17 mouse cellular contexts compared by ENCODE assay signal in genomic region chr6:52079501-52079900, GRCm38 (mm10).
A peak's percentile ranks its signal among the peaks of the same experiment; 100 is the strongest.
DNase-seq lines count a peak whose midpoint lies in the region; ATAC-seq lines count a peak whose summit lies in the region.
"Had no signal": no experiment of that assay in that cellular context is flagged by ENCODE, and none has a peak within 500 bp of the region (broad histone marks: within the 10 kb centered on the region; RNA-seq: fewer than 3 reads in every experiment).

No protein-coding gene starts in this region.

- H3K36me3 ChIP-seq in hindbrain, embryonic 14.5 days (replicated peaks; ENCODE audit: control insufficient read depth, insufficient read depth): no peaks in the 10 kb centered on the region
- H3K36me3 ChIP-seq in hindbrain, embryonic 11.5 days (ENCODE audit: control insufficient read depth, insufficient read depth, low read length): no peaks in the 10 kb centered on the region
- no peaks in the 10 kb centered on the region for H3K36me3 ChIP-seq in midbrain, embryonic 11.5 days (ENCODE audit: control insufficient read depth, insufficient read depth, low read length)
- H3K36me3 ChIP-seq in midbrain, embryonic 13.5 days: no peaks in the 10 kb centered on the region
- no peaks in the 10 kb centered on the region for H3K36me3 ChIP-seq in embryonic facial prominence, embryonic 12.5 days
- no peaks in the 10 kb centered on the region for H3K36me3 ChIP-seq in neural tube, embryonic 15.5 days
- H3K36me3 ChIP-seq: G1E; stomach, embryonic 15.5 days had no signal

- H3K9me3 ChIP-seq in hindbrain, embryonic 14.5 days (ENCODE audit: control insufficient read depth, low read length): no peaks in the 10 kb centered on the region
- no peaks in the 10 kb centered on the region for H3K9me3 ChIP-seq in hindbrain, embryonic 11.5 days (ENCODE audit: control insufficient read depth, low read length)
- no peaks in the 10 kb centered on the region for H3K9me3 ChIP-seq in midbrain, embryonic 11.5 days (ENCODE audit: control insufficient read depth, low read length)
- no peaks in the 10 kb centered on the region for H3K9me3 ChIP-seq in midbrain, embryonic 13.5 days
- H3K9me3 ChIP-seq in embryonic facial prominence, embryonic 12.5 days: no peaks in the 10 kb centered on the region
- H3K9me3 ChIP-seq in neural tube, embryonic 15.5 days (replicated peaks): no peaks in the 10 kb centered on the region
- H3K9me3 ChIP-seq: G1E; stomach, embryonic 15.5 days had no signal

- peak overlapping the region; percentile 36; the same call in 1 of the 2 replicates for H3K4me2 ChIP-seq in hindbrain, embryonic 14.5 days (replicated peaks)
- H3K4me2 ChIP-seq in hindbrain, embryonic 11.5 days (replicated peaks; ENCODE audit: low read depth, low read length): no peak overlapping the region
- H3K4me2 ChIP-seq in midbrain, embryonic 11.5 days: peak overlapping the region; percentile 40; the same call in 1 of the 2 replicates
- H3K4me2 ChIP-seq in midbrain, embryonic 13.5 days (replicated peaks): no peak overlapping the region
- H3K4me2 ChIP-seq in embryonic facial prominence, embryonic 12.5 days (replicated peaks): peak overlapping the region; percentile 26; the same call in 1 of the 2 replicates
- H3K4me2 ChIP-seq in neural tube, embryonic 15.5 days: 0 out of 2 replicates have a peak overlapping the region, but pooled peaks have one; percentile 36
- H3K4me2 ChIP-seq: liver, embryonic 11.5 days had no signal

- H3K9ac ChIP-seq in hindbrain, embryonic 14.5 days: no peak overlapping the region
- no peak overlapping the region for H3K9ac ChIP-seq in hindbrain, embryonic 11.5 days (ENCODE audit: low read depth, low read length)
- H3K9ac ChIP-seq in midbrain, embryonic 11.5 days (ENCODE audit: low read length): no peak overlapping the region
- no peak overlapping the region for H3K9ac ChIP-seq in midbrain, embryonic 13.5 days (replicated peaks)
- no peak overlapping the region for H3K9ac ChIP-seq in embryonic facial prominence, embryonic 12.5 days
- no peak overlapping the region for H3K9ac ChIP-seq in neural tube, embryonic 15.5 days (replicated peaks)
- H3K9ac ChIP-seq: stomach, embryonic 15.5 days had no signal

- H3K4me3 ChIP-seq in hindbrain, embryonic 14.5 days (replicated peaks; ENCODE audit: low read length): no peak overlapping the region
- H3K4me3 ChIP-seq in hindbrain, embryonic 11.5 days (ENCODE audit: low read depth, low read length): no peak overlapping the region
- H3K4me3 ChIP-seq in midbrain, embryonic 11.5 days (ENCODE audit: low read depth, low read length): no peak overlapping the region
- H3K4me3 ChIP-seq in midbrain, embryonic 13.5 days (replicated peaks): no peak overlapping the region
- H3K4me3 ChIP-seq in embryonic facial prominence, embryonic 12.5 days: no peak overlapping the region
- no peak overlapping the region for H3K4me3 ChIP-seq in neural tube, embryonic 15.5 days (replicated peaks)
- H3K4me3 ChIP-seq: stomach, embryonic 15.5 days had no signal

- WGBS in hindbrain, embryonic 14.5 days: 31% methylated on average over 7 of the region's 7 CpGs
- 34% methylated on average over 7 of the region's 7 CpGs for WGBS in hindbrain, embryonic 11.5 days
- 29% methylated on average over 7 of the region's 7 CpGs for WGBS in midbrain, embryonic 11.5 days
- 19% methylated on average over 7 of the region's 7 CpGs for WGBS in midbrain, embryonic 13.5 days
- 24% methylated on average over 7 of the region's 7 CpGs for WGBS in embryonic facial prominence, embryonic 12.5 days
- WGBS in neural tube, embryonic 15.5 days: 8% methylated on average over 7 of the region's 7 CpGs

- no peak for DNase-seq in hindbrain, embryonic 14.5 days (ENCODE audit: low spot score)
- no peak for DNase-seq in hindbrain, embryonic 11.5 days (ENCODE audit: low spot score)
- DNase-seq in midbrain, embryonic 11.5 days (ENCODE audit: low spot score, missing footprints): no peak
- DNase-seq in right cerebral cortex, postnatal 10 days (ENCODE audit: low spot score in 2 of 2): no peak
- DNase-seq: cerebellum, adult 11 months; cerebellum, postnatal 36 days; gastrocnemius, postnatal 10 days; heart, postnatal 10 days; kidney, postnatal 10 days; layer of hippocampus, adult 9-11 months; lung, postnatal 10 days had no signal

- ATAC-seq in hindbrain, embryonic 14.5 days (ENCODE audit: low FRiP score): no peak
- ATAC-seq in hindbrain, embryonic 11.5 days (ENCODE audit: low FRiP score): no peak
- no peak for ATAC-seq in midbrain, embryonic 11.5 days (ENCODE audit: low FRiP score)
- ATAC-seq in midbrain, embryonic 13.5 days: no peak
- no peak for ATAC-seq in embryonic facial prominence, embryonic 12.5 days (ENCODE audit: insufficient number of reproducible peaks, insufficient read depth, low FRiP score, low TSS enrichment)
- no peak for ATAC-seq in neural tube, embryonic 15.5 days (ENCODE audit: low FRiP score)

- peaks cover 4% of the 10 kb centered on the region; the same call in 1 of the 2 replicates for H3K4me1 ChIP-seq in hindbrain, embryonic 14.5 days (replicated peaks; ENCODE audit: control insufficient read depth, insufficient read depth, low read length)
- H3K4me1 ChIP-seq in hindbrain, embryonic 11.5 days (replicated peaks; ENCODE audit: control insufficient read depth, insufficient read depth, low read length): no peaks in the 10 kb centered on the region; the same call in 1 of the 2 replicates
- peaks cover 4% of the 10 kb centered on the region; the same call in 1 of the 2 replicates for H3K4me1 ChIP-seq in midbrain, embryonic 11.5 days (ENCODE audit: control insufficient read depth, insufficient read depth, low read length)
- H3K4me1 ChIP-seq in midbrain, embryonic 13.5 days (replicated peaks): peaks cover 4% of the 10 kb centered on the region; the same call in 1 of the 2 replicates
- H3K4me1 ChIP-seq in embryonic facial prominence, embryonic 12.5 days: no peaks in the 10 kb centered on the region; the same call in 1 of the 2 replicates
- peaks cover 15% of the 10 kb centered on the region for H3K4me1 ChIP-seq in neural tube, embryonic 15.5 days
- H3K4me1 ChIP-seq: stomach, embryonic 15.5 days had no signal

- no peaks in the 10 kb centered on the region for H3K27me3 ChIP-seq in hindbrain, embryonic 14.5 days (ENCODE audit: control insufficient read depth, insufficient read depth, low read length)
- H3K27me3 ChIP-seq in hindbrain, embryonic 11.5 days (ENCODE audit: control insufficient read depth, insufficient read depth, low read length): no peaks in the 10 kb centered on the region
- H3K27me3 ChIP-seq in midbrain, embryonic 11.5 days (ENCODE audit: control insufficient read depth, insufficient read depth, low read length): no peaks in the 10 kb centered on the region
- no peaks in the 10 kb centered on the region for H3K27me3 ChIP-seq in midbrain, embryonic 13.5 days
- no peaks in the 10 kb centered on the region for H3K27me3 ChIP-seq in embryonic facial prominence, embryonic 12.5 days
- H3K27me3 ChIP-seq in neural tube, embryonic 15.5 days (replicated peaks): no peaks in the 10 kb centered on the region
- H3K27me3 ChIP-seq: stomach, embryonic 15.5 days had no signal

- no peak overlapping the region for H3K27ac ChIP-seq in hindbrain, embryonic 14.5 days
- H3K27ac ChIP-seq in hindbrain, embryonic 11.5 days (ENCODE audit: low read depth, low read length): no peak overlapping the region
- H3K27ac ChIP-seq in midbrain, embryonic 11.5 days (ENCODE audit: low read depth, low read length): no peak overlapping the region
- no peak overlapping the region for H3K27ac ChIP-seq in midbrain, embryonic 13.5 days
- H3K27ac ChIP-seq in embryonic facial prominence, embryonic 12.5 days: no peak overlapping the region
- no peak overlapping the region for H3K27ac ChIP-seq in neural tube, embryonic 15.5 days (replicated peaks)
- H3K27ac ChIP-seq: stomach, embryonic 15.5 days had no signal

Comparison
In these comparisons a context has a peak if more than half of its experiments do, and no peak if none do; other contexts are left out.
1. H3K4me2 ChIP-seq: peak in hindbrain, embryonic 14.5 days (single experiment), midbrain, embryonic 11.5 days (single experiment), embryonic facial prominence, embryonic 12.5 days (single experiment) and neural tube, embryonic 15.5 days (single experiment); none in hindbrain, embryonic 11.5 days (single experiment) and midbrain, embryonic 13.5 days (single experiment).